Mouse (Mus musculus) forebrain, postnatal 0 days (tissue): Measurements from ENCODE around the gene Fbxo4. TPM values are rescaled to one million over a fixed set of nuclear protein-coding genes. Genes with fewer than 3 reads are reported as not detected.
A peak's percentile ranks its signal among the peaks of the same experiment; 100 is the strongest.

Experiments used
- ATAC-seq: fragments of 200-750 bp; cut with Nextera tagmentation; 2 replicates; pipeline ENCODE4 v1.8.0; 2017; ENCODE audit warnings: mild to moderate bottlenecking, moderate library complexity
- DNase-seq: peaks from one replicate; pipeline ENCODE4 v3.0.0-alpha.2; 2015
- H3K27ac ChIP-seq: fragments of 300-500 bp; sonication (generic); 2 replicates; pipeline ENCODE4 v1.5.1; 2014; ENCODE audit warnings: low read depth, mild to moderate bottlenecking, antibody characterized with exemption, low read length, moderate library complexity, mixed read lengths
- H3K27me3 ChIP-seq: fragments of 300-500 bp; sonication (generic); 2 replicates; pipeline ENCODE4 v1.6.1; 2014; ENCODE audit warnings: mild to moderate bottlenecking, low read length, mixed read lengths; ENCODE audit not compliant: insufficient read depth
- H3K36me3 ChIP-seq: fragments of 300-500 bp; sonication (generic); 2 replicates; pipeline ENCODE4 v1.6.1; 2014; ENCODE audit warnings: mild to moderate bottlenecking, moderate library complexity; ENCODE audit not compliant: insufficient read depth
- H3K4me1 ChIP-seq: fragments of 300-500 bp; sonication (generic); 2 replicates; pipeline ENCODE4 v1.6.1; 2014; ENCODE audit warnings: antibody characterized with exemption; ENCODE audit not compliant: insufficient read depth
- H3K4me2 ChIP-seq: fragments of 300-500 bp; sonication (generic); 2 replicates; pipeline ENCODE4 v1.6.1; 2014; ENCODE audit warnings: low read depth, mild to moderate bottlenecking, moderate library complexity
- H3K4me3 ChIP-seq: fragments of 300-500 bp; sonication (generic); 2 replicates; pipeline ENCODE4 v1.5.1; 2014; ENCODE audit warnings: low read depth, low read length, mixed read lengths
- H3K9ac ChIP-seq: fragments of 300-500 bp; sonication (generic); 2 replicates; pipeline ENCODE4 v1.6.1; 2014; ENCODE audit warnings: mild to moderate bottlenecking
- H3K9me3 ChIP-seq: fragments of 300-500 bp; sonication (generic); 2 replicates; pipeline ENCODE4 v1.6.1; 2016; ENCODE audit warnings: low read length
- CTCF ChIP-seq: sonication (generic); IDR thresholded peaks from 2 replicates; pipeline ENCODE4 v1.5.1; 2016; ENCODE audit warnings: antibody characterized with exemption, control low read depth, low read depth
- WGBS: fragments of 180-500 bp; shearing (Covaris S2); extraction: QIAGEN DNeasy Blood & Tissue Kit; methylation state at CpG from one replicate; pipeline ENCODE4 v1.1.7; 2014; 5-methylcytosine and 5-hydroxymethylcytosine counted together
- polyA plus RNA-seq: library from polyadenylated mRNA; unstranded; fragments of >200 nt; fragmentation: Nextera tagmentation; extraction: Ambion mirVana; gene quantifications from 2 replicates; pipeline ENCODE4 v1.2.1, GENCODE M21; 2015
- total RNA-seq: library from RNA; depleted of rRNA; stranded (reverse); fragments of >200 nt; gene quantifications from 2 replicates; pipeline ENCODE4 v1.2.3, GENCODE M21; 2014; rRNA removed

The Fbxo4 gene
- total and polyA plus RNA-seq, 2 experiments from 2014 or later = 11.1 to 13.9 TPM

DNA sequence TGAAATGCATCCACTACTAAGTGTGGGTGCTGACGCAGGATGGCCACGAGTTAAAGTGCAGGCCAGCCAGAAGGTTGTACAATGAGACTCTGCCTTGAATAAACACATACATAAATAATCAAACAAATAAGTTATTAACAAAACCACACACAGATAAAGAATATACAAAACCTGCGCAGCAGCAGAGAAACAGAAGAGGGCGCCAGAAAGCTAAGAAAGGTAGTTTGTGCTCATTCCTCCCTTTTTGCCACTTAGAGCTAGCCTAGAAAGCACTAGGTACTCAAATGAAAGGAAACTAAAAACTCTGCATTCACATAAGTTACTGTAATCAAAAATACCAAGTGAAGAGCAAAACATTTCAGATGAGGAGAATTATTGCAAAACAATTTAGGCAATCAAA is 21.4 kb downstream of the Fbxo4 start:
- Histone ChIP-seq H3K9me3 (no peaks in the 10 kb centered on the region), H3K4me2 (no peak overlapping the region), H3K36me3 (no peaks in the 10 kb centered on the region), H3K9ac (no peak overlapping the region), H3K4me3 (no peak overlapping the region), H3K4me1 (no peaks in the 10 kb centered on the region), H3K27ac (no peak overlapping the region), H3K27me3 (no peaks in the 10 kb centered on the region)
- TF ChIP-seq CTCF = peak; percentile 64
- WGBS = 23% methylated on average over 4 of the region's 4 CpGs
- ATAC-seq = no peak
- peak; percentile 63 for DNase-seq

DNA sequence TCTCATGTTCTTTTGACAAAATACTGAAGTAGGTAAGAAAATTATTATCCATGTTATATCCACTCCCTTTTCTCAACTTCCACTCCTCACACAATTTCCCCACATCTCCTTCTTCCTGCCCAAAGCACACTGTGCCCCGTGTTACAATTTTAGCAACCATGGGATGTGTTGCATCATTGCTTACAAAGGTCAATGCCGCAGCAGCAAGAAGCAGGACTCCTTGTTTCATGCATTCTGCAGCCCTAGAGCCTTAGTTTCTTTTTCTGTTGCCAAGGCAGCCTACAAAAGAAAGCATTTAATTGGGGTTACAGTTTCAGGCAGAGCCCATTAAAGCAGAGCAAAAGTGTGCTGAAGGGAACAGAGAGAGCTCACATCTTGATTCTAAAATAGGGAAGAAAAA is 24.4 kb downstream of the Fbxo4 start:
- Histone ChIP-seq H3K4me3 (no peak overlapping the region), H3K9ac (no peak overlapping the region), H3K27me3 (no peaks in the 10 kb centered on the region), H3K4me1 (no peaks in the 10 kb centered on the region), H3K27ac (no peak overlapping the region), H3K4me2 (no peak overlapping the region), H3K36me3 (no peaks in the 10 kb centered on the region), H3K9me3 (no peaks in the 10 kb centered on the region)
- ATAC-seq (peak; percentile 34; the same call in 1 of the 2 replicates), DNase-seq (no peak)
- no peak for TF ChIP-seq CTCF
- 30% methylated on average over 2 of the region's 2 CpGs for WGBS

DNA sequence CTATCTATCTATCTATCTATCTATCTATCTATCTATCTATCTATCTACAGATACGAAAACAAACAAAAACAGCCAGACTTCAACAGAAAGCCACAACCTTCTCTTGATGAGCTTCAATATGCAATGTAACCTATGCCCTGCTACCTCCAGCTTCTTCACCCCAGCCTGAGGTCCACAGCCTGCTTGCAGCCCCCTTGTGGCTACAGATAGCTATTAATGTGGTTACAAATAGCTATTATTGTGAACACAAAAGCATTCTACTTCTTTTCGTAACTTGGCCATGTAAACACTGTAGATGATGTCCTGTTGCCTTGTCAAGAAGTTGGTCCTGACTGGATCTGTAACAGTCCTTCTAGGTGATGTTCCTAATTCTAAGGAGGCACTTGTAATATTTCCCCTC is 41.2 kb downstream of the Fbxo4 start:
- Histone ChIP-seq H3K4me3 (no peak overlapping the region), H3K4me2 (no peak overlapping the region), H3K27ac (no peak overlapping the region), H3K27me3 (no peaks in the 10 kb centered on the region), H3K9ac (no peak overlapping the region), H3K4me1 (no peaks in the 10 kb centered on the region), H3K9me3 (no peaks in the 10 kb centered on the region), H3K36me3 (no peaks in the 10 kb centered on the region)
- no peak for TF ChIP-seq CTCF
- no peak for DNase-seq
- no peak for ATAC-seq
- WGBS = 90% methylated on average over 2 of the region's 2 CpGs

DNA sequence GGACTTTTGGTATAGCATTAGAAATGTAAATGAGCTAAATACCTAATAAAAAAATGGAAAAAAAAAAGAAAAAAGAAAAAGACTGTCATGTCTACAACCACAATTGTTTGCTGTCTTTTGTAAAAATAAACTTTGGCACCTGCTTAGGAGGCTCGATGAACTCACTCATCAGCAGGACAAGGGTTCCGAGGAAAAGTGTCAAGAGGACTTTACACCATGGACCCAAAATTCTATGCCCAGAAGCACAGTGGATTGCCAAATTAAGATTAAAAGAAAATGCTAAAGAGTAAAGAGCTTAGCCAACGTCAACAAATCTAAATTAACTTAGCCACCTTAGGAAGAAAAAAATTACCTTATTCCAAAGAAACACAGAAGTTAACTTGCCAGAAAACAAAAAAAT is 43.3 kb downstream of the Fbxo4 start:
- no peak overlapping the region for H3K9ac ChIP-seq
- DNase-seq (no peak), ATAC-seq (no peak)
- no peaks in the 10 kb centered on the region for H3K27me3 ChIP-seq
- no peak overlapping the region for H3K27ac ChIP-seq
- H3K9me3 ChIP-seq = no peaks in the 10 kb centered on the region
- no peaks in the 10 kb centered on the region for H3K36me3 ChIP-seq
- no peak for TF ChIP-seq CTCF
- H3K4me1 ChIP-seq = no peaks in the 10 kb centered on the region
- 74% methylated on average over 3 of the region's 3 CpGs for WGBS
- H3K4me3 ChIP-seq = no peak overlapping the region
- no peak overlapping the region for H3K4me2 ChIP-seq

DNA sequence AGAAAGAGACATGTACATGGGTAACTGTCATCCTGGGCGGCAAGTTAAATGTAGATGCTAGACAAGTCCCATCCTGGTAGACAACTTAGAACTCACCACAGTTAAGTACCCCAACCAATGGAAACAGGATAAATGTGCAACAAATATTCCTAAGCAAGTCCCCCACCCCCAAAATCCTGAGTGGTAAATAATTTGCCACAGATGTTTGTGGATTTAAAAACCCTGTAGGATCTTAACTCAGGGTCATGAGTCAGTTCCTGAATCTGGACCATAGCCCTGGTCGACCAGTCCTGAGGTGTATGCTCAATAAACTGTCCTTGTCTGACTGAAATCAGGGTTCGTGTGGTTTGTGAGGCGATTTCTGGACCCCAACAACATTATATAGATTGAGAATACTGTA is 45.9 kb downstream of the Fbxo4 start:
- H3K27me3 ChIP-seq = no peaks in the 10 kb centered on the region
- no peaks in the 10 kb centered on the region for H3K36me3 ChIP-seq
- no peaks in the 10 kb centered on the region for H3K4me1 ChIP-seq
- ATAC-seq (no peak), DNase-seq (no peak)
- TF ChIP-seq CTCF = no peak
- H3K9ac ChIP-seq = no peak overlapping the region
- no peak overlapping the region for H3K4me3 ChIP-seq
- no peak overlapping the region for H3K4me2 ChIP-seq
- 91% methylated on average over 4 of the region's 4 CpGs for WGBS
- no peak overlapping the region for H3K27ac ChIP-seq
- no peaks in the 10 kb centered on the region for H3K9me3 ChIP-seq

DNA sequence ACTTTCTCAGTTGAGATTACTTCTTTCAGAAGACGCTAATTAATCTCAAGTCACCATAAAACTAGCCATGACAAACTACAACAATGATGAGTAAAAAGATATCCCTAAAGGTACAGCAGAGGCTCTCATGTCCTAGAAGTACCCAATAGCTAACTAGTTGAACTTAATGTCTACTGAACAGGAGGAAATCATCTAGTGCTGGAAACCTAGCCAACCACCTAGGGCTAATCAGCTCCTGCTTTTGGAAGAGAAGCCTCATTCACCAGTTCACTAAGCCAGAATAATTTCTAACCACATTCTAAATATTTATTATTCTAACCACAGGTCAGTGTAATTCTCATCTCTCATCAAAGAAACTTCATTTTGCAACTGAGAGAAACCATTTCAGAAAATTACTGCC is 47.4 kb downstream of the Fbxo4 start:
- Histone ChIP-seq H3K36me3 (no peaks in the 10 kb centered on the region), H3K4me3 (no peak overlapping the region), H3K4me2 (no peak overlapping the region), H3K27ac (no peak overlapping the region), H3K4me1 (no peaks in the 10 kb centered on the region), H3K9me3 (no peaks in the 10 kb centered on the region), H3K9ac (no peak overlapping the region), H3K27me3 (no peaks in the 10 kb centered on the region)
- WGBS = 90% methylated on average over 1 of the region's 1 CpGs
- TF ChIP-seq CTCF = no peak
- ATAC-seq (no peak), DNase-seq (no peak)

Other genes with a start within 250 kb of the Fbxo4 start
- 23.2 and 26.2 TPM in 2 replicates for gene AW549877, start 16.2 kb upstream of the Fbxo4 start, total RNA-seq
- gene AW549877, start 16.2 kb upstream of the Fbxo4 start, polyA plus RNA-seq = 15.7 and 19.6 TPM in 2 replicates
- gene Oxct1, start 46.8 kb upstream of the Fbxo4 start, total RNA-seq = 307 and 354 TPM in 2 replicates
- 375 and 419 TPM in 2 replicates for gene Oxct1, start 46.8 kb upstream of the Fbxo4 start, polyA plus RNA-seq